Mouse (Mus musculus): ENCODE results near the gene Ccdc102a. TPM values are rescaled to one million over a fixed set of nuclear protein-coding genes. Genes with fewer than 3 reads are reported as not detected.
"Not testable (repeated sequence)": the region's sequence is repeated elsewhere in the genome, so short reads cannot be mapped to it uniquely, and the experiment has no call there.

Gene Ccdc102a
- total and polyA plus RNA-seq, 2 experiments: 0.46 to 1.2 TPM

- Histone ChIP-seq H3K36me3 (ENCODE audit: control insufficient read depth, insufficient read depth, low read length) (peaks cover 19% of the 10 kb centered on the region), H3K4me3 (ENCODE audit: insufficient read depth, low read depth, low read length) (peak within 1 kb of the TSS; percentile 100), H3K27me3 (ENCODE audit: control insufficient read depth, insufficient read depth, low read length) (no peaks in the 10 kb centered on the region), H3K27ac (replicated peaks; ENCODE audit: insufficient read depth, low read depth, low read length) (peak within 1 kb of the TSS; percentile 58), H3K79me2 (ENCODE audit: control insufficient read depth, insufficient read depth, low read length) (peaks cover 8% of the 10 kb centered on the region), H3K9ac (ENCODE audit: low read depth, low read length) (peak within 1 kb of the TSS; percentile 98), H3K4me1 (ENCODE audit: control insufficient read depth, insufficient read depth, low read length) (no peaks in the 10 kb centered on the region)
- WGBS: under 1% methylated on average over 68 of the region's 68 CpGs
- peak; percentile 88 for TF ChIP-seq CTCF (IDR thresholded peaks at IDR 0.05; ENCODE audit: low read depth, low read length)
- TF ChIP-seq POLR2A (IDR thresholded peaks at IDR 0.05; ENCODE audit: extremely low read depth, insufficient read depth, low read length): 0 out of 2 replicates have a peak, but pooled peaks have one; percentile 40
- DNase-seq (ENCODE audit: extremely low read depth, low read depth, low spot score): peak; percentile 7
These were observed 60.3 kb downstream of the Ccdc102a start, which contains the start of gene Polr2c for GRCm38 (mm10) chr8:94857346-94858173. Polr2c (plus strand) TSS chr8:94857450.

GRCm38 (mm10) chr8:94857011-94857345 is 60.9 kb downstream of the Ccdc102a start:
- 12% methylated on average over 5 of the region's 5 CpGs for WGBS
- peaks cover 23% of the 10 kb centered on the region for H3K36me3 ChIP-seq (ENCODE audit: control insufficient read depth, insufficient read depth, low read length)
- peak; percentile 51 for DNase-seq (ENCODE audit: extremely low read depth, low read depth, low spot score)

DNA sequence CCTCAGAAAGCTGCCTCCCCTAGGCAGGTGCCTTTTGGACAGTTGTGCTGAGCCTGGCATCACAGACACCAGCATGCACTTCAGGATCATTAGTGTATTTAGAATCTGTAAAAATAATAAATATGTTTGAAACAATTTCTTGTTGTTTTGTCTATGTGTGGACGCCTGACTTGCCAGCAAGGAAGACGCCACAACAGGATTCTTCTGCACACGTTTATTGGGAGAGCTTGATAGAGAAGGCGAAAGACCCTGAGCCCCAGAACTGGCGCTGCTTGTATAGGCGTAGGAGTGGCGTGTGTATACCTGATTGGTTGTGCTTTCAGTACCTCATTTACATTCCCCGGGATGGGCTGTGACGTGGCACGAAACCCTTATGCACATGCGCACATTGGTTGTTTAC is 63.1 kb downstream of the Ccdc102a start:
- H3K27me3 ChIP-seq (ENCODE audit: control insufficient read depth, insufficient read depth, low read length); H3K27ac ChIP-seq (replicated peaks; ENCODE audit: insufficient read depth, low read depth, low read length); DNase-seq (ENCODE audit: extremely low read depth, low read depth, low spot score); H3K4me3 ChIP-seq (ENCODE audit: insufficient read depth, low read depth, low read length); H3K4me1 ChIP-seq (ENCODE audit: control insufficient read depth, insufficient read depth, low read length); H3K9ac ChIP-seq (ENCODE audit: low read depth, low read length); H3K79me2 ChIP-seq (ENCODE audit: control insufficient read depth, insufficient read depth, low read length): not testable (repeated sequence)
- 94% methylated on average over 11 of the region's 11 CpGs for WGBS
- H3K36me3 ChIP-seq (ENCODE audit: control insufficient read depth, insufficient read depth, low read length): peaks cover 38% of the 10 kb centered on the region

More at GRCm38 (mm10) chr8:94857011-94857345, 60.9 kb downstream of the Ccdc102a start:
- TF ChIP-seq POLR2A (IDR thresholded peaks at IDR 0.05; ENCODE audit: extremely low read depth, insufficient read depth, low read length): no peak
- no peak for TF ChIP-seq CTCF (IDR thresholded peaks at IDR 0.05; ENCODE audit: low read depth, low read length)
- H3K4me3 ChIP-seq (ENCODE audit: insufficient read depth, low read depth, low read length): no peak overlapping the region
- peaks cover 8% of the 10 kb centered on the region for H3K79me2 ChIP-seq (ENCODE audit: control insufficient read depth, insufficient read depth, low read length)
- no peaks in the 10 kb centered on the region for H3K27me3 ChIP-seq (ENCODE audit: control insufficient read depth, insufficient read depth, low read length)
- H3K27ac ChIP-seq (replicated peaks; ENCODE audit: insufficient read depth, low read depth, low read length): no peak overlapping the region
- no peaks in the 10 kb centered on the region for H3K4me1 ChIP-seq (ENCODE audit: control insufficient read depth, insufficient read depth, low read length)
- peak overlapping the region; percentile 40; the same call in 1 of the 2 replicates for H3K9ac ChIP-seq (ENCODE audit: low read depth, low read length)

Other genes with a start within 250 kb of the Ccdc102a start
- gene Pllp, start 221.8 kb downstream of the Ccdc102a start, total RNA-seq (2014; rRNA removed): 8.1 and 8.6 TPM in 2 replicates
- gene Pllp, start 221.8 kb downstream of the Ccdc102a start, polyA plus RNA-seq (2012; rRNA removed): 41.8 and 44.1 TPM in 2 replicates
- 0.28 and 4.4 TPM in 2 replicates for gene Ccl22, start 172.5 kb downstream of the Ccdc102a start, total RNA-seq (2014; rRNA removed)
- 0.24 and 0.32 TPM in 2 replicates for gene Ccl22, start 172.5 kb downstream of the Ccdc102a start, polyA plus RNA-seq (2012; rRNA removed)
- 0.55 and 1.0 TPM in 2 replicates for gene Cx3cl1, start 146.1 kb downstream of the Ccdc102a start, total RNA-seq (2014; rRNA removed)
- 0.82 and 1.1 TPM in 2 replicates for gene Cx3cl1, start 146.1 kb downstream of the Ccdc102a start, polyA plus RNA-seq (2012; rRNA removed)
- gene Ccl17, start 107.6 kb downstream of the Ccdc102a start, total RNA-seq (2014; rRNA removed): not detected in 2 replicates
- 0.21 and 0.22 TPM in 2 replicates for gene Ccl17, start 107.6 kb downstream of the Ccdc102a start, polyA plus RNA-seq (2012; rRNA removed)
- gene Coq9, start 79.8 kb downstream of the Ccdc102a start, total RNA-seq (2014; rRNA removed): 148 and 183 TPM in 2 replicates
- gene Coq9, start 79.8 kb downstream of the Ccdc102a start, polyA plus RNA-seq (2012; rRNA removed): 280 and 359 TPM in 2 replicates
- gene Ciapin1, start 79.7 kb downstream of the Ccdc102a start, total RNA-seq (2014; rRNA removed): 9.5 and 11.9 TPM in 2 replicates
- 48.9 and 57.3 TPM in 2 replicates for gene Ciapin1, start 79.7 kb downstream of the Ccdc102a start, polyA plus RNA-seq (2012; rRNA removed)
- gene Polr2c, start 60.6 kb downstream of the Ccdc102a start, total RNA-seq (2014; rRNA removed): 27.4 and 31.7 TPM in 2 replicates
- 44.1 and 47.3 TPM in 2 replicates for gene Polr2c, start 60.6 kb downstream of the Ccdc102a start, polyA plus RNA-seq (2012; rRNA removed)
- 0.83 and 1.5 TPM in 2 replicates for gene Dok4, start 41.8 kb downstream of the Ccdc102a start, total RNA-seq (2014; rRNA removed)
- 1.4 and 1.5 TPM in 2 replicates for gene Dok4, start 41.8 kb downstream of the Ccdc102a start, polyA plus RNA-seq (2012; rRNA removed)
- 0.18 and 0.27 TPM in 2 replicates for gene Adgrg5, start 5.6 kb upstream of the Ccdc102a start, total RNA-seq (2014; rRNA removed)
- gene Adgrg5, start 5.6 kb upstream of the Ccdc102a start, polyA plus RNA-seq (2012; rRNA removed): 0.58 and 0.77 TPM in 2 replicates
- gene Adgrg1, start 56.7 kb upstream of the Ccdc102a start, total RNA-seq (2014; rRNA removed): 0.55 and 2.3 TPM in 2 replicates
- 3.0 and 4.2 TPM in 2 replicates for gene Adgrg1, start 56.7 kb upstream of the Ccdc102a start, polyA plus RNA-seq (2012; rRNA removed)
- gene Adgrg3, start 99.6 kb upstream of the Ccdc102a start, total RNA-seq (2014; rRNA removed): 3.0 and 5.0 TPM in 2 replicates
- gene Adgrg3, start 99.6 kb upstream of the Ccdc102a start, polyA plus RNA-seq (2012; rRNA removed): 4.4 and 8.5 TPM in 2 replicates
- gene Drc7, start 137.0 kb upstream of the Ccdc102a start, total RNA-seq (2014; rRNA removed): not detected in 2 replicates
- gene Drc7, start 137.0 kb upstream of the Ccdc102a start, polyA plus RNA-seq (2012; rRNA removed): not detected in 2 replicates
- gene Katnb1, start 163.1 kb upstream of the Ccdc102a start, total RNA-seq (2014; rRNA removed): 1.2 and 1.3 TPM in 2 replicates
- gene Katnb1, start 163.1 kb upstream of the Ccdc102a start, polyA plus RNA-seq (2012; rRNA removed): 2.5 and 3.2 TPM in 2 replicates

Data from liver, adult 2 months (tissue).